Mouse (Mus musculus): Measurements from ENCODE around the gene Crybb2.

- TF ChIP-seq CTCF (IDR thresholded peaks at IDR 0.05) = no peak
- TF ChIP-seq POLR2A (IDR thresholded peaks at IDR 0.05; ENCODE audit: insufficient read depth, low read depth, low read length) = no peak
- no peak for TF ChIP-seq EP300 (IDR thresholded peaks at IDR 0.05; ENCODE audit: insufficient read depth, low read depth, low read length)
Measured at GRCm38 (mm10) chr5:113043531-113043930, 26.4 kb downstream of the Crybb2 start.

All from heart, adult 2 months (tissue).